Mouse (Mus musculus): Measurements from ENCODE around the gene Gas2l3. TPM values are rescaled to one million over a fixed set of nuclear protein-coding genes. Genes with fewer than 3 reads are reported as not detected.

Gas2l3 gene
- total RNA-seq, 2 experiments from 2014 or later, result 3.5 to 5.5 TPM

DNA sequence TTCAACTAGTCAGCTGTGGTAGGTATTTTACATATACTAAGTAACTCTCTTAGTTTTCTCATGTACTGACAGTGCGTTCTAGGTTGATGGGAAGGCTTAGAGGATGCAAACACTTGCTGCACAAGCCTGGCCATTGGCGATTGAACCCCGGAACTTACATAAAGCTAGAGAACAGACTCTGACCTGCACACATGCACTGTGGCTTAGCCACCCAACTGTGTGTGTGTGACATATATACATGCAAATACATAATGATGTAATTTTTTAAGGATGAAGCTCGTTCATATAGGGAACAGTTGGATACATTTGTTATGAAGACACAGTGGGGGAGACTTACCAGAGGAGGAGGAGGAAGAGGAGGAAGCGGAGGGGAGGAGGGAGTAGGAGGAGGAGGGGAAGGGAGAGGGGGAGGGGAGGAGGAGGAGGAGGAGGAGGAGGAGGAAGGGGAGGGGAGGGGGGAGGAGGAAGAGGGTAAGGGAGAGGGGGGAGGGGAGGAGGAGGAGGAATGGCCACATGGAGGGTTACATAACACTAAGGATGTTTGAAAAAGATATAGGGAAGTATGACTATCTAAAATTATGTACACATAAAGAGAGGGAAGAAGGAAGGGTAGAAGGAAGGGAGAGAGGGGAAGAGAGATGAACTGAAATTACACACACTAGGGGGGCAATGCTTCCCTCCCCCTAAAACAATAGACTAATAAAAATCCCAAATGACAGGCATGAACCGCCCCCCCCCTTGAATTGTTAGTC is 36.9 kb downstream of the Gas2l3 start:
- intact Hi-C loops (cut with DNase I), result no loop called here
- no peak for DNase-seq

DNA sequence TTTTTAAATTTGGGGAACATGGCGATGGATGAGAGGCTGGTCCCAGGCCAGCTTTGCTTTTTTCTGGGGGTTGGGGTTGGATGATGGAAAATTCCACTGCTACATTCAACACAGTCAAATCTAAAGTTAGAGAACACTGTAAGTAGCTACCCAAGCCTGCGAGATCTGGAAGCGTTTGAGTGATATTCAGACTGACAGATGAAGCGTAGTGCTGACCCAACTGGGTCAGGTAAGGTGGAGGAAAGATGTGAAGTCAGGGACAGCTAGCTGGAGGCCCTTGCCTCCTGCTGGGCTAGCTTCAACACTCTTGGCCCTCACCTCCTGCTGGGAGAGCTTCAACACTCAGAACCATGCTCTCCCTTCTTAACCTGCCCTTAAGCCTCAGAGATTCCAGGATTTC is 38.8 kb downstream of the Gas2l3 start:
- intact Hi-C loops (cut with DNase I), result no loop called here
- no peak for DNase-seq

DNA sequence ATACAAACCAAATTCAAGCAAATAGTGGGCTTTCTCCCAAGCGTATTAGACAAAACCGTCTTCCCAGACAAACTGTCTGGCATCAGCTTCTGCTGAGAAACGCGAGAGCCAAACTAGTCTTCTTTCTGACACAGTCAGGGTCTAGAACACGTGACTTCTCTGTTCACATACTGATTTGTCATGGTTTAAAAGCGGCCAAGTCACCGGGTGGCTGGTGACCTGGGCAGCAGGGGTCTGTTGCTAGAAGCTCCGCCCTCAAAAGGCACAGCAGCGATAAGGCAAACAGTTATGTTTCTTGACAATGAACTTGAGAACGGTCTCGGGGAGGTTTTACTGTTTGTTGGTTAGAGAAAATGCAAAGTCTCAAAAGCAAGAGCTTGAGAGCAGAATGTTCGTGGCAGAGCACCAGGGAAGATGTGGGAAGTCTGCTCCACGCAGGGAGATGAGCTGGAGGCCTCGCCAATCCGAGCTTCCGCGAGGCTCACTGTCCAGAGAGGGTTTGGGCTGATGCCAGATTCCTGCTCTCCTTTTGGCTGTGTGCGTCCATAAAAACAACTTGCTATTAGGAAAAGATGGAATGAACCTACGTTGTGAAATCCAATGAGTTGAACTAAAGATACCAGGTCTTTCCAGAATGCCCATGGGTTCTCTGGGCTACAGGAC is 43.0 kb downstream of the Gas2l3 start:
- intact Hi-C loops (cut with DNase I), result no loop called here
- DNase-seq, result peak; percentile 50 to 60

DNA sequence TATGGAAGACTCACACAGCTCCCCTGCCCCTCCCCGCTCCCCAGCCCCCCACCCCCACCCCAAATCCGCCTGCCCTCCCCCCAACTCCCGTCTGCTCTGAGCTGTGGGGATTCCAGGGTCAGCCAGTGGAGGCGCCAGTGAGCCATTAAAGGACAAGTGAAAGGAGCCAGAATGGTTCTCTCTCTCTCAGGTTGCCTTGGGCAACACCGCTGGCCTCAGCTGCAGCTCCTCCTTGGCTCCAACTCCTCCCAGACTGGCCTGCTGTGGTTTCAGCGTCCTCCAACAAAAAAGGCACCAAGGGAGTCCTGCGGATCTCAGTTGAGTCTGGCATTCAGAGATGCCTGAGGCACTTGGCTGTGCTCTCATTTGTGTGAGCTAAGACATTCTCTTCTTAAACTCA is 47.9 kb downstream of the Gas2l3 start:
- peak; percentile 23 to 50 for DNase-seq
- intact Hi-C loops (cut with DNase I), result no loop called here

DNA sequence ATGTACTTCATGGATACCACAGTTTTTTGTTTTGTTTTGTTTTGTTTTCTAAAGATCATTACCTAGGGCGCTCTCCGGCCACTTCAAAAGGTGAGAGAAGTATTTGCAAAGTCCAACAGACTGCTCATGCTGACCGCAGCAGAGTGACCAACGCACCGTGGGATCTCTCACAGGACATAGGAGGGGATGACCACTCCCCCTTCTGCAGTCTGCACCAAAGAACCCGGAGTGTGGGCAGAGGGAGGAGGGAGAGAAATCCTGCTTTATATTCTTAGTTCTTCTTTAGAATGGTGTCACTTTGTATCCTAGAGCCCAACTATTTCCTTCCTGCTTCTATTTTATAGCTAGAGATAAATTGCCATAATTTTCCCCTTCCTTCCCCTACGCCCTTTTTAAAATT is 48.4 kb downstream of the Gas2l3 start:
- DNase-seq, result no peak
- intact Hi-C loops (cut with DNase I), result no loop called here

DNA sequence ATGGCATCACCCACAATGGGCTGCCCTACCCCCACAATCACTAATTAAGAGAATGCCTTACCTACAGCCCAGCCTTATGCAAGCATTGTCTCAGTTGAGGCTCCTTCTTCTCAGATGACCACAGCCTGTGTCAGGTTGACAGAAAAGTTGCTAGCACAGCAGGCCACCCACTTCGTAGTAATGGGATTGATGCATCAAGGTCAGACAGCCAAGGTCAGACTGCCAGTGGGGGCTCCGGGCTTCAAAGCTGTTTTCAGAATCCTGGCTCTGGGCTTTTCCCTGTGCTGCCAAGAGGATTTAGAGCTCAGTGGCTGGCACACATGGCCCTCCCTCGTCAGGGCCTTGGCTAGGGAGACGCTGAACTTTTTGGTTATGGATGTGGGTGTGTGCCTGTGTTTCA is 51.1 kb downstream of the Gas2l3 start:
- intact Hi-C loops (cut with DNase I), result no loop called here
- no peak for DNase-seq

DNA sequence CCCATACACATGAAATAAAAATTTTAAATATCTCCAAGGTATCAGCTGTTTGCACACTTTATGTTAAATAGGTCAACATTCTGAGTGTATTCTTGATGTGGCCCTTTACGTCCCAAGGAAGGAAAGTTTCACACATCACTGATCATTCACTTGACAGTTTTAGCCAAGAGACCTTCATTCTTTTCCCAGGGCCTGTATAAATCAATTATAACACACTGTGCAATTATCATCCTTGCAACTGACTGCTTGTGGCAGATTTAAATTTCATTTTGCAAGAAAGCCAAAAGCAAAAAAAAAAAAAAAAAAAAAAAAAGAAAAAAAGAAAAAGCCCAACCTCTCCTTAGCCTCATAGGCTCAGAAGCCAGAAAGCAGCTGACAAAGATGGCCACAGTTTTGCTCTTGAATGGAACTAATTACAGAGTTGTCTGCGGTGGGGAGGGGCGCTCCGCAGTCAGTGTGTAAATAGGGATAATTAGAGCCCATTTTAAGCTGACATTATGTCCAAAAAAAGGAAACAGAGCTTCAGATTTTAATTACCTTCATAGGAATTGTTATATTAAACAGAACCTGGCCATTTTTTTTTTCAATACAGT is 52.1 kb downstream of the Gas2l3 start:
- no peak for DNase-seq
- intact Hi-C loops (cut with DNase I), result no loop called here

DNA sequence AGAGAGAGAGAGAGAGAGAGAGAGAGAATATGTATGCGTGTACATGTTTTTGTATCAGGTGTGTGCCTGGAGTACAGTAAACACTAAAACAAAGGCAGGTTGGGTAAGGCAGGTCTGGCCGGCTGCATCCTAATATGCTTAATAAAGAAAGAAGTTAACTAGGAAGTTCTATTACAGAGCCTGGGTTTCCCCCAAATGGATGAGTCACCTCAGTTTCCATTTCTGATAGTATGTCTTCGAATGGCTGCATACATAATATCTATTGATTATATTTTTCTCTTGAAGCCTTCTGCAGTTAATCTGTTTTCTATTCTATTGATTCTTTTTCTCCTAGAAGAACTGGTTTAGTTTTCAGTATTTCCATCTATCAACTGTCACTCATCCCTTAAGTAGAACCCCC is 57.3 kb downstream of the Gas2l3 start:
- no peak for DNase-seq
- intact Hi-C loops (cut with DNase I), result no loop called here

DNA sequence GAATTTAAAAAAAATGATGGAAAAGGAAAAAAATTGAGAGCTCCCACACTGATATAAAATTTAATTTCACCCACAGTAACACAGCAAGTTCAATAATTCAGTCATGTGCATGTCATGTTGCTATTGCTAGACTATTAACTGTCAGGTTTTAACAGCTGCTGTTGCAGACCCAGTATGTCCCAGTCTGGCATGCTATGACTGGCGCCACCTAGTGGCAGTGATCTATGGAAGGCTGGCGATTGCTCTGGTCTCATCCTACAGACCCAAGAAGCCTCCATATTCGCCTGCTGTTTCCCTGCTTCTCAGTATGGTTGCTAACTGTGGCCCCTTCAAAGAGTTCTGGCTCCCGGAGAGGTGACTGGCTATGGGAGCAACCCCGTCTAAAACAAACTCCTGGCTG is 60.3 kb downstream of the Gas2l3 start:
- intact Hi-C loops (cut with DNase I), result loop anchor here (1.0 kb wide), 1 partner anchor 56 kb away; no protein-coding TSS in a partner anchor
- DNase-seq, result peak; percentile 84 to 88

DNA sequence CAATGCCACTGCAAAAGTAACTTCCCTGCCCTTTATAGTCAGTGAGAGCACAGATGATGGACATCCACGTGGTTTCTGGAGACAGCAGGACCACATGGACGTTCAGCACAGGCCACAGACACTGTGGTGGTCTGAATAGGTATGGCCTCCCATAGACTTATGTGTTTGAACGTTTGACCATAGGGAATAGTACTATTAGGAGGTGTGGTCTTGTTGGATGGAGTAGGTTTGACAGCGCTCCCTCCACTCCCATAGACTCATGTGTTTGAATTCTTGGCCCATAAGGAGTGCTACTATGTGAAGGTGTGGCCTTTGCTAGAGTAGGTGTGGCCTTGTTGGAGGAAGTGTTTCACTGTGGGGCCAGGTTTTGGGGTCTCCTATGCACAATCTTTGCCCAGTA is 66.0 kb downstream of the Gas2l3 start:
- DNase-seq, result no peak
- intact Hi-C loops (cut with DNase I), result no loop called here

DNA sequence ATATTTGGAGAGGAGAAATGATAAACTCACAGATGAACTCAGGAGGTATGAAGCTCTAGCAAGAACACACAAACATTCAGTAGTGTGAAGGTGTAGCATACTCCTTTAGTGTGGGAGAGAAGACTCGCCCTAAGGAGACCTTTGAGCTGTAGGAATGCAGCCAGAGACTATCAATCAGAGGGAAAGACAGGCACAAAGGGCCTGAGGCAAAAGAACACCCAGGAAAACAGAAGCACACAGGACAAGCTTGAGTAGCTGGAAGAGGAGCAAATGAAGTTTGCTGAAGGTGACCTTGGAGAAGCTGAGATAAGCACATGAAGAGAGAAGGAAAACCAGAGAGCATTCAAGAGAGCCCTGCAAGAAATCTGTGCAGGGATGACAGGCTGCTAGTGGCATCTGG is 73.7 kb downstream of the Gas2l3 start:
- intact Hi-C loops (cut with DNase I), result no loop called here
- no peak for DNase-seq

DNA sequence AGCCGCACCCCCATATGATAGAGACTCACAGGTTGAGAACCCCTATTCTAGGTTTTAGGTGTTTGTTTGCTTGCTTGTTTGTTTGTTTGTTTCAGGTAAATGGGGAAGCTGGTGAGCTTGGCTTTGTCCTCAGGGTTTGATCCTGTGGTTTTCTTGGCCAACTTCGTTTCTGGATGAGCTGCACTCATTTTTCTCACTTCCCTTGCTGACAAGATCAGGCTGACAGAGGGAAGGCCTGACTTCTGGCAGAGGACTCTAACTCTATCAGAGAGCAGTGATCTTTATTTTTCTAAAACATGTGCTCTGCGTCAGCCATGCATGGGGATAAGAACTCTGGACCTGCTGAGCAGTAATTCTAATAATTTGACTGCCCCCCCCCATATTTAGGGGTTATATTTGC is 84.8 kb downstream of the Gas2l3 start:
- intact Hi-C loops (cut with DNase I), result no loop called here
- DNase-seq, result no peak

Other genes with a start within 250 kb of the Gas2l3 start
- 1 to 10 TPM; 3.3 to 4.9 TPM for gene Ano4, start 99.2 kb downstream of the Gas2l3 start, total RNA-seq (2021)
- gene Nr1h4, start 89.6 kb upstream of the Gas2l3 start, total RNA-seq (2021), result under 1 TPM; 0.51 to 0.53 TPM
- gene Slc17a8, start 177.3 kb upstream of the Gas2l3 start, total RNA-seq (2021), result under 1 TPM in 1 of 2 experiments, not detected in 1; 0.17 TPM
- gene Scyl2, start 242.3 kb upstream of the Gas2l3 start, total RNA-seq (2021), result 10 to 100 TPM; 17.8 to 18.9 TPM

Data from heart, postnatal 14 days (tissue).